Mouse (Mus musculus) neural tube, embryonic 14.5 days (tissue): ENCODE results near the gene Mrpl1. TPM values are rescaled to one million over a fixed set of nuclear protein-coding genes. Genes with fewer than 3 reads are reported as not detected.

Source experiments
- ATAC-seq: fragments of 200-750 bp; cut with Nextera tagmentation; 2 replicates; pipeline ENCODE4 v1.8.0; 2017; ENCODE audit warnings: low read depth, mild to moderate bottlenecking, moderate TSS enrichment, moderate library complexity
- H3K27ac ChIP-seq: fragments of 300-500 bp; sonication (generic); 2 replicates; pipeline ENCODE4 v1.5.1; 2014; ENCODE audit warnings: low read depth, mild to moderate bottlenecking, control low read depth, low read length, moderate library complexity, mixed read lengths
- H3K27me3 ChIP-seq: fragments of 300-500 bp; sonication (generic); 2 replicates; pipeline ENCODE4 v1.6.1; 2014; ENCODE audit warnings: low read length; ENCODE audit not compliant: control insufficient read depth, insufficient read depth
- H3K36me3 ChIP-seq: fragments of 300-500 bp; sonication (generic); 2 replicates; pipeline ENCODE4 v1.6.1; 2014; ENCODE audit warnings: low read length, mixed read lengths; ENCODE audit not compliant: control insufficient read depth, insufficient read depth
- H3K4me1 ChIP-seq: fragments of 300-500 bp; sonication (generic); 2 replicates; pipeline ENCODE4 v1.6.1; 2014; ENCODE audit warnings: low read length; ENCODE audit not compliant: control insufficient read depth, insufficient read depth
- H3K4me2 ChIP-seq: fragments of 300-500 bp; sonication (generic); 2 replicates; pipeline ENCODE4 v1.6.1; 2014; ENCODE audit warnings: mild to moderate bottlenecking, low read depth, low read length, control low read depth
- H3K4me3 ChIP-seq: fragments of 300-500 bp; sonication (generic); 2 replicates; pipeline ENCODE4 v1.5.1; 2014; ENCODE audit warnings: low read depth, low read length, control low read depth, mixed read lengths
- H3K9ac ChIP-seq: fragments of 300-500 bp; sonication (generic); replicated peaks from 2 replicates; pipeline ENCODE4 v1.6.1; 2014; ENCODE audit warnings: low read depth, mild to moderate bottlenecking, control low read depth, low read length, mixed read lengths
- H3K9me3 ChIP-seq: fragments of 300-500 bp; sonication (generic); 2 replicates; pipeline ENCODE4 v1.6.1; 2016; ENCODE audit warnings: low read length; ENCODE audit not compliant: control insufficient read depth
- WGBS: fragments of 180-500 bp; shearing (Covaris S2); extraction: QIAGEN DNeasy Blood & Tissue Kit; methylation state at CpG from one replicate; pipeline ENCODE4 v1.1.7; 2014; 5-methylcytosine and 5-hydroxymethylcytosine counted together
- polyA plus RNA-seq: library from polyadenylated mRNA; unstranded; fragments of >200 nt; fragmentation: Nextera tagmentation; extraction: Ambion mirVana; gene quantifications from 2 replicates; pipeline ENCODE4 v1.2.1, GENCODE M21; 2014

Gene Mrpl1
- polyA plus RNA-seq, 1 experiment from 2014 or later: 17.7 TPM

DNA sequence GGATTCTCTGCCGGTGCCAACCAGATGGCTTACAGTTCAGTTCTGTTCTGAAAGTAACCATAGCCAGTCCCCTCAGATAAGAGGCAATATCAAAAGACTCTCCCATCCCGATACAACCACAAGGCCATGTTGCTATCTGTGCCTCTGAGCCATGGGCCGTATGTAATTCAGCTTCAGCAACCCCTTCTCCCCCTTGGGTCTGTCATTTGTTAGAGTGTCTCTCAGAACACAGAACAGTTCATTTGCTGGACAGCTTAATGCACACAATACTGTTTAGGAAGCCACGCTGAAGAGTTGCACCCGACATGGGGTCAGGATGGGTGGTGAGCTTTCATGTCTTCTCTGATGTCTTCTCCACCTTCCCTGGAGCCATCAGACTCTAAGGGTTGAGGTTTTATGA, 100.3 kb downstream of the Mrpl1 start:
- Histone ChIP-seq H3K4me3 (no peak overlapping the region), H3K4me2 (no peak overlapping the region), H3K36me3 (no peaks in the 10 kb centered on the region), H3K9me3 (no peaks in the 10 kb centered on the region), H3K9ac (no peak overlapping the region), H3K27me3 (no peaks in the 10 kb centered on the region), H3K4me1 (no peaks in the 10 kb centered on the region), H3K27ac (no peak overlapping the region)
- WGBS: 98% methylated on average over 5 of the region's 5 CpGs
- ATAC-seq: no peak

DNA sequence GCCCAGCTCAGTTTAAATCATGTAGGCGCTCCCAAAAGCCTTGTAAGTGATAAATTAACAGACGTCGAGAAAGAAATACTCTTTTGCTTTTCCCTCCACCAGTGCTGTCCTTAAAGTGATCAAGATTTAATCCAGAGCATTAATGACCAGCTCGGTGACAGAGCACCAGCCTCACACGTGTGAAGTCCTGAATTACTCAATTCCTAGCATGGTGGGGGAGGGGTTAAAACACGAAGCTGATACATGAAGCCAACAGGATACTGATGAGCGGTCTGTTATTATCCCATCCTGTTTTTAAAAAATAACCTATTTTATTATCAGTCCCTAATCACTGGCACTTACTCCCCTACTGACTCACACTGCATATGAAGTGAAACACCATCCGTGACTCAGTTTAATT, 102.4 kb downstream of the Mrpl1 start:
- H3K36me3 ChIP-seq: no peaks in the 10 kb centered on the region
- ATAC-seq: peak; percentile 41
- H3K4me2 ChIP-seq: no peak overlapping the region
- WGBS: 49% methylated on average over 8 of the region's 8 CpGs
- no peak overlapping the region for H3K27ac ChIP-seq
- no peaks in the 10 kb centered on the region for H3K27me3 ChIP-seq
- no peak overlapping the region for H3K9ac ChIP-seq
- H3K4me1 ChIP-seq: no peaks in the 10 kb centered on the region
- no peaks in the 10 kb centered on the region for H3K9me3 ChIP-seq
- no peak overlapping the region for H3K4me3 ChIP-seq

Other genes with a start within 250 kb of the Mrpl1 start
- 17.9 and 20.0 TPM in 2 replicates for gene Cnot6l, start 45.3 kb upstream of the Mrpl1 start, polyA plus RNA-seq
- gene Fras1, start 164.5 kb downstream of the Mrpl1 start, polyA plus RNA-seq: 5.7 and 8.6 TPM in 2 replicates